Mouse (Mus musculus): Measurements from ENCODE around the gene Tmpo. TPM values are rescaled to one million over a fixed set of nuclear protein-coding genes. Genes with fewer than 3 reads are reported as not detected.

Tmpo gene
- 559 and 619 TPM in 2 replicates for total RNA-seq (2015)
- total RNA-seq (2017): 895 and 963 TPM in 2 replicates

DNA sequence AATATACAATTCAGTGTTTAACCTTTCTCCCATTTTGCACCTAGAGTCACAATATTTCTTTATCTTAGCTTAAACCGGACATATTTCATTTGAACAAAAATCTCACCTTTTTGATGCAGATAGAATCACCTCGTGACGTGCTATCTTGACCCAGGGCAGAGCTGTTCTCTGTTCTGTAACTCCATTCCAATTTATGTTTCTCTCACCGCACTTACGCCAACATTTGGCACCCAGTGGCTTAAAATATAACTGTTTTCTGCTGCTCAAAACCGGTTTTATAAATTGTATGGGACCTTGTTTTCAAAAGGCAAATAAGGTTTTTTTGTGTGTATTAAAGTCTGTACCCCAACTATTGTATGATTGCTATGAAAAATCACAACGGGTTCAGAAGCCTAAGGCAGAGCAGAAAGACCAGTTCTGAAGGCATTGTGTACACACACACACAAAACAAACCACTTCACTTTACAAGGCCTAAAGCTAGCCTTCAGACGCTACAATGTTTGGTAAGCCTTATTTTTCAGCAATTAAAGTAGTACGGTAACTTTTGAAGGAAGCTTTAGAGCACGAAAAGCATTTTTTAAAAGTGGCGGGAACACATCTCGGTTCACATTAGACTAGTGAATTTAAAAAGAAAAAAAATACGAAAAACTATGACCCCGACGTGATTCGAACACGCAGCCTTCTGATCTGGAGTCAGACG is at the start of gene Tmpo:
Gene Tmpo (minus strand): TSS at position 555 of the 700 bp plus-strand sequence.
- no peak for ATAC-seq (ENCODE audit: poor library complexity, severe bottlenecking)

DNA sequence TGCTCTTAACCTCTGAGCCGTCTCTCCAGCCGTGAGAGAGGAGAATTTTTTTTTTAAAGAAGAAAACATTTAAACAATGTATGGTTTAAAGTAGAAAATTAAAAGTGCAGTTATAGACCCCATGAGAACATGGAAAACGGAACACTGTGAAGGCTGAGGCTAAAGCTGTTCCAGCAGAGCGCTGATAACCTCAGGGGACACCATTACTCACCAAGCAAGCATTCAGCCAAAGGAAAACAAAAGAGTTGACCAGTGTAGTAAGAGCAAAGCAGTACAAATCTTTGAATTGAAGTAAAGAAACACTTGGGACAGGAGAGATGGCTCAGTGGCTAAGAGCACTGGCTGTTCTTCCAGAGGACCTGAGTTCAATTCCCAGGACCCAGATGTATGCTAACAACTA is 49.3 kb upstream of the Tmpo start:
- ATAC-seq (ENCODE audit: poor library complexity, severe bottlenecking): no peak

GRCm38 (mm10) chr10:91229518-91229961 is 48.4 kb upstream of the Tmpo start:
- ATAC-seq (ENCODE audit: poor library complexity, severe bottlenecking): peak; percentile 62; the same call in 1 of the 2 replicates

DNA sequence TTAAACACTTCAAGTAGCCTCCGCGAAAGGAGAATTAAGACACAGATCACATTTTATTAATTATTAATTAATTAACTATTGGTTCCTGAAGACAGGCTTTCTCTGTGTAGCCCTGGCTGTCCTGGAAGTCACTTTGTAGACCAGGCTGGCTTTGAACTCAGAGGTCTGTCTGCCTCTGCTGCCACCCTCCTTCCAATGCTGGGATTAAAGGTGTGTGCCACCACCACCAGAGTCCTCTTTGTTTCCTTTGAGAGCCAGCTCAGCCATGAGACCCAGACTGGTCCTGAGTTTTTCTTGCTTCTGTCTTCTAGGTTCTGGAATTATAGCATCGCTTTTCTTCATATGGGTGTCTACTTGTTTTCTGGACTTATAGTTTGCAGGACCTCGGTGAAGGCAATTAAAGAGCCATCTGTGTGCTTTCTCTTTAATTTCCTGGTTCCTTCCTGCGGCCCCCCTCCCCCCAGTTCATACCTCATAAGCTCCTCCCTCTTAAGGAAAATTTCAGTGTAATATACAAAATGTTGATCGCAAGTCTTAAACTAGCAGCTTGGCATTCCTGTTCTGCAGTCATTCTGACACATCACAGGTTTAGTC is 47.9 kb upstream of the Tmpo start:
- ATAC-seq (ENCODE audit: poor library complexity, severe bottlenecking): no peak

GRCm38 (mm10) chr10:91227034-91227433 is 45.9 kb upstream of the Tmpo start:
- ATAC-seq (ENCODE audit: poor library complexity, severe bottlenecking): no peak

DNA sequence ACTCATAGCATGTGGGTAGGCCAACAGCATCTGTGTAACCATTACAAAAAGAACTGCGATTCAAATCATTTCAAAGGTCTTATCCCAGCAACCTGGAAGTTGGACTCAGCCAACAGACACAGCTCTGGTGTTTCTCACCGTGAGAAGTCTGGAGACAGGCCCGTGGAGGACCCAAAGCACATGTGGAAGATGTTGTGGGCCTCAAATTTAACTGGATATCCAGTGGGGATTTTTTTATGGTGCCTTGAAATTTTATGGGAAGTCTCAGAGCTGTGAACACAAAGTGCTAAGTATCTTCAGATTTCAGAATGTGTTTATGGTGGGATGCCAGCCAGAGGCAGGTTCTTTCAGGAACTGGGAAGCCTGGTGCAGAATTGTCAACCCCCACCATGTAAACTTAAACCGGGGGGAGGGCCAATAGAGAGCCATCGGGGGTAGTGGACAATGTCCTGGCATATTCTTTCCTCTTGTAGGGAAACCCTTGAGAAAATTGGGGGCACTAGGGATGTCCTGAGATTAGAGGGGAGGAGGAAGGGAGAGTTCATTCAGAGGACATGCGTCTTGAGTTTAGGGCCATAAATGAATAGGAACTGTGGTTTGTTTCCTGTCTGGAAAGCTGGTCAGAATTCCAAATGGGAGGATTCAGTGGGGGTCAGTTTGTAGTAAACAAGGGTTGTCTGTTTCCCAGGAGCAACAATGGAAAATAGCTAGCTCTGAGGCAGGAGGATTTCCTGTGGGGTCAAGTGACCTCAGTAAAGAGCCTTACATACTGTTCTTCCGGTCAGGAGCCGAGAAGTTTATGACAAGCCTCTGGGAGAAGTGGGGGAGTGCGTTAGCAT is 41.5 kb upstream of the Tmpo start:
- no peak for ATAC-seq (ENCODE audit: poor library complexity, severe bottlenecking)

DNA sequence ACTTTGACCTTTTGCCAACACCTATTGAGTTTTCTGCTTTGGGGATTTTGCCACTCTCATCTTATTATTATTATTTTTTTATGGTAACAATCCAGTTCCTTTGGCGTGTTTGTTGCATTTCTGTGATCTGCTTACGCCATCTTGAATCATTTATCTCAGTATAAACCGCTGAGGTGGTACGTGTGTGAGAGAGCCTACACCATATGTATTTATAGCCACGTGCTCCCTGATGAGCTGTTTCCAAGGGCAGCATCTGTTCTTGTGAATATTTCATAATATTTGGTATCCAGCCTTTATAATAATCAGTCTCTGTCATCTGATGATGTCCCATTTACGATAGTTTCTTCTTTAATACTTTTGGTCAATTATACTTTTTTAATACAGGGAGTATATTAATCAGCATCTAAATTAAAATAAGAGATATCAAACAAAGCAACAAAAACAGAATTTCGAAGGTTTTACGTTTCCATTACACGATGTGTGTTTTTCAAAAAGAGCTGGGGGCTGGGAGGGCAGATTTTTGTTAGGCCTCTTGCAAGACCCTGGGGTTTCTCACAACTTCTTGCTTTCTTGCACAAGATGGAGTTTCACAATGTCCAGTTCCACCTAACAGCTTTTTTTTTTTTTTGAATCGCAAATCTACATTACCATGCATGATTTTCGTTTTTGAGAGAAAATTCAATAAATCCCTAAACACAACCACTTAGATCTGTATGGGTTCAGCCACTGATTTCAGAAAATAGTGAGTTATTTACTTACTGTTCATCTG is 28.0 kb upstream of the Tmpo start:
- peak; percentile 74 for ATAC-seq (ENCODE audit: poor library complexity, severe bottlenecking)

- 0 out of 2 replicates have a peak, but pooled peaks have one; percentile 23 for ATAC-seq (ENCODE audit: poor library complexity, severe bottlenecking)
Observed at GRCm38 (mm10) chr10:91208461-91208860, 27.3 kb upstream of the Tmpo start.

DNA sequence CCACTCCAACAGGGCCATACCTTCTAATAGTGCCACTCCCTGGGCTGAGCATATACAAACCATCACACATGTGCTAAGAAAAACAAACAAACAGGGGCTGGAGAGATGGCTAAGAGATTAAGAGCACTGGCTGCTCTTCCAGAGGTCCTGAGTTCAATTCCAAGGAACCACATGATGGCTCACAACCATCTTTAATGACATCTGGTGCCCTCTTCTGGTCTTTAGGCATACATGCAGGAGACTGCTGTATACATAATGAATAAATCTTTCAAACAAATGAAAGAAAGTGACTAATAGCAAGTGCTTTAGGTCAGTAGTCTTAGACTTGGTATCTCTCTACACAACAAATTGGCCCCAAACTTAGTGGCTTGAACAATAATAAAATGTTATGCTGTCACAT is 26.2 kb upstream of the Tmpo start:
- ATAC-seq (ENCODE audit: poor library complexity, severe bottlenecking): no peak

GRCm38 (mm10) chr10:91205632-91206031 is 24.5 kb upstream of the Tmpo start:
- ATAC-seq (ENCODE audit: poor library complexity, severe bottlenecking): no peak

DNA sequence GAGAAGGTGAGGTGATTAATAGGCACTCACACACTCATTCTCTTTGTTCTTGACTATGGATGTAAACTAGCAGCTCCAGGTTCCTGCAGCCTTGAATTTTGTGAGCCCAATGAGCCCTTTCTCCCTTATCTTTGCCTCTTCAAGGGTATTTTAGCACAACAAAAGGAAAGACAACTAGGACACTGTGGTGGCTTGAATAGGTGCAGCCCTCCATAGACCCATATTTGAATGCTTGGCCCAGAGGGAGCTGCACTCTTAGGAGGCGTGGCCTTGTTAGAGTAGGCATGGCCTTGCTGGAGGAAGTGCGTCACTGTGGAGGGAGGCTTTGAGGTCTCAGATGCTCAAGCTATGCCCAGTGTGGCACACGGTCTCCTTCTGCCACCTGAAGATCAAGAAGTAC is 19.5 kb upstream of the Tmpo start:
- no peak for ATAC-seq (ENCODE audit: poor library complexity, severe bottlenecking)

- no peak for ATAC-seq (ENCODE audit: poor library complexity, severe bottlenecking)
Observed at GRCm38 (mm10) chr10:91199238-91199780, 18.2 kb upstream of the Tmpo start.

GRCm38 (mm10) chr10:91197704-91198103 is 16.6 kb upstream of the Tmpo start:
- no peak for ATAC-seq (ENCODE audit: poor library complexity, severe bottlenecking)

DNA sequence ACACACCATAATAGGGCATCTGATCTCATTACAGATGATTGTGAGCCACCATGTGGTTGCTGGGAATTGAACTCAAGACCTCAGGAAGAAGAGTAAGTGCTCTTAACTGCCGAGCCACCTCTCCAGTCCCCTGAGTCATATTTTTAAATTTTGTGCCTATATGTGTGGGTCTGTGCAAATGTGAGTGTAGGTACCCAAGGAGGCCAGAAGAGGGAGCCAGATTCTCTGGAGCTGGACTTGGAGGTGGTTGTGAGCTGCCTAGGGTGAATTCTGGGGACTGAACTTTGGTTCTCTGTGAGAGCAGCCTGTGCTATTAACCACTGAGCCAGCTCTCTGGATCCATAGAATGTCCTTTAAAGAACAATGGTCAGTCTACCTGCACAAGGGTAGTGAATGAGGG is 15.7 kb upstream of the Tmpo start:
- ATAC-seq (ENCODE audit: poor library complexity, severe bottlenecking): no peak

GRCm38 (mm10) chr10:91195680-91196079 is 14.6 kb upstream of the Tmpo start:
- ATAC-seq (ENCODE audit: poor library complexity, severe bottlenecking): no peak

GRCm38 (mm10) chr10:91195091-91195490 is 14.0 kb upstream of the Tmpo start:
- peak; percentile 99 for ATAC-seq (ENCODE audit: poor library complexity, severe bottlenecking)

GRCm38 (mm10) chr10:91191851-91192250 is 10.7 kb upstream of the Tmpo start:
- ATAC-seq (ENCODE audit: poor library complexity, severe bottlenecking): no peak

GRCm38 (mm10) chr10:91189476-91189875 is 8.4 kb upstream of the Tmpo start:
- no peak for ATAC-seq (ENCODE audit: poor library complexity, severe bottlenecking)

- no peak for ATAC-seq (ENCODE audit: poor library complexity, severe bottlenecking)
Observed at GRCm38 (mm10) chr10:91188684-91189287, 7.7 kb upstream of the Tmpo start.

DNA sequence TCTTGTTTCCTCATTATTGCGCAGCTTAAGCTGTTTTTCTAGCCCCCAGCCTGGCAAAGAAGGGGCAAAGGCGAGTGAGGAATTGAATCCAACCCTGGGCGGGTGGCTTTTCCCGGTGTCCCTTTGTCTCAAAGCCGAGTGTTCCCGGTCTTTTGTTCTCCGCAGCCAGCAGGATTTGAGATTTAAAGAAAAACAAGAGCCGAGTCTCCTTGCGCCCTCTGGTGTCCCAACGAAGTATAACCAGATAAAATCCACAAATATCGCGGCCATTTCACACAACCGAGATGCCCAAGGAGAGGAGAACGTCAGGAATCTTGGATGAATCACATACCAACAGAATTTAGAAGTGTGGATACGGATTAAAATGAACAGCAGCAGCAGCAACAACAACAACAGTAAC is 6.8 kb upstream of the Tmpo start:
- peak; percentile 91 for ATAC-seq (ENCODE audit: poor library complexity, severe bottlenecking)

Measured in megakaryocyte, adult 5-6 weeks (primary cell).